Mouse (Mus musculus): ENCODE results near the gene Efhb. TPM values are rescaled to one million over a fixed set of nuclear protein-coding genes. Genes with fewer than 3 reads are reported as not detected.
A peak's percentile ranks its signal among the peaks of the same experiment; 100 is the strongest.

The Efhb gene
- 0.08 and 0.19 TPM in 2 replicates for polyA plus RNA-seq (2014; fragmentation: Nextera tagmentation; extraction: Ambion mirVana)

DNA sequence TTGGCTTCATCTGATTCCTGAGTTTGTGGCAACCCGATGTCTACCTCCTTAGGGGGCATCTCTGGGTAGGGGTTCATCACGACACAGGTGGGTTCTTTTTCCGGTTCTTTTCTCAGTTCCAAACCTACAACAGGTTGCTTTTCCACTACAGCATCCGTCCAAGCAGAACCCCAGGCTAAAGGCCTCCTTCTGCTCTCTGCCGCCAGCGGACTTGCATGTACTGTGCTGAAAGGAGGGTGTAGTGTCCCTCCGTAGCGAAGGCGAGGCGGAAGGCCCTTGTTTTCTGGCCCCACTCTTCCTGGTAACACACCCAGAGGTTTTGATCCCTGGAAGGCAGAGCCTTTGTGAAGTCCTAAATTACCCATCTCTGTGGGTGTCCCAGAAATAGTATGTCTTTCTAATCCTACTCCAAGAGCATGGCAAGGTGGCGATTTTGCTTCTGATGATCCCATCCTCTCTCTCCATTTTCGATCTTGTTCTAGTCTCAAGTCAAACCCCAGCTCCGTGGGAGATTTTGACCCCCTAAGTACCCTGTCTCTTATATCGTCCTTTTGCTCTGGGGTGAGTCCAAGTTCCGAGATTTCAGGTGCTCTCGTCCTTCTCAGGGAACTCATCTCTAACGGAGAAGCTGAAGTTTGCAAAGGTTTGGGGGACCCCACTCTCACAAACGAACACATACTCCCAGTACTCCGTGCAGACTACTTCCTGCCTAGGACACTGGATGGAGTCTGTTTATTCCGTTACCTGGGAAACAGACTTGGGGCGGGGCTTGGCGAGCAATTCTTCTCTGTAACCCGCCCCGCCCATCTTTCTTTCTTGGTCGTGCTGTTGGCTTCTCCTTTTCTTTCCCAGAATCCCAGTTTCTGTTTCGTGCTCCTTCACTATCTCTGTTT is at the start of gene Efhb:
Gene Efhb, minus strand, starts transcription at position 719 of the 893 bp plus-strand sequence.
- peak; percentile 84 for ATAC-seq (replicated peaks; ENCODE audit: low FRiP score)
- 26% methylated on average over 26 of the region's 26 CpGs for WGBS
- Histone ChIP-seq H3K9me3 (ENCODE audit: control insufficient read depth, low read length) (no peaks in the 10 kb centered on the region), H3K36me3 (ENCODE audit: control insufficient read depth, insufficient read depth, low read length) (no peaks in the 10 kb centered on the region), H3K27me3 (replicated peaks; ENCODE audit: control insufficient read depth, insufficient read depth, low read length) (no peaks in the 10 kb centered on the region), H3K27ac (ENCODE audit: low read depth, low read length) (no peak within 1 kb of the TSS), H3K4me1 (replicated peaks; ENCODE audit: control insufficient read depth, insufficient read depth, low read length) (0 out of 2 replicates have a peak, but pooled peaks cover 2% of the 10 kb centered on the region), H3K9ac (ENCODE audit: low read depth, low read length) (peak within 1 kb of the TSS; percentile 40; the same call in 1 of the 2 replicates), H3K4me3 (ENCODE audit: low read depth, low read length) (peak within 1 kb of the TSS; percentile 23), H3K4me2 (peak within 1 kb of the TSS; percentile 62)
- DNase-seq (ENCODE audit: low spot score), result peak; percentile 63

DNA sequence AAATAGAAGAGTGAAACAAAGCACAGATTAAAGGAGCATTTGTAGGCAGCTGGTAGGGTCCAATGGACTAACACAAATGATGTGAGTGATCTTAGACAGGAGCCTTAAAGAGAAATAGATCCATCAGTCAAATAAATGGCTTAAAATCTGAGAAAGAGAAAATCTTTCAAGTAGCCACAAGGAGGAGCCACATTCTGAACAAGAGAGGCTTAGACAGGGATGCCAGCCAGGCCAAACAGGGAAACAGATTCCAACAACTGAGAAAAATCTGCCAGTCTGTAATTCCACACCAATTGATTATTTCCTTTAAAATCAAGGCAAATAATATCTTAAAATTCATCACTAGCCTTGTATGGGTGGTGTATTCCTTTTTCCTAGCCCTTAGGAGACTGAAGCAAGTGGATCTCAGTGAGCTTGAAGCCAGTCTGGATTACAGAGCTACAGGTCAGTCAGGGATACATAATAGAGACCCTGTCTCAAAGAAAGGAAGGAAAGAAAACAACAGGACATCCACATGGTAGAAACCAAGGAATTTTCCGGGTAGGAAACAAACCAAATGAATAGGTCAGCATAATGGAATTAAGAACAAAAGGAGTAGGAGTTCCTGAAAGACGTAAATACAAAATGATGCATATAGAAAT is 49.3 kb upstream of the Efhb start:
- Histone ChIP-seq H3K4me2 (no peak overlapping the region), H3K9ac (ENCODE audit: low read depth, low read length) (no peak overlapping the region), H3K36me3 (ENCODE audit: control insufficient read depth, insufficient read depth, low read length) (no peaks in the 10 kb centered on the region), H3K27ac (ENCODE audit: low read depth, low read length) (no peak overlapping the region), H3K4me1 (replicated peaks; ENCODE audit: control insufficient read depth, insufficient read depth, low read length) (no peaks in the 10 kb centered on the region), H3K27me3 (replicated peaks; ENCODE audit: control insufficient read depth, insufficient read depth, low read length) (no peaks in the 10 kb centered on the region), H3K4me3 (ENCODE audit: low read depth, low read length) (no peak overlapping the region), H3K9me3 (ENCODE audit: control insufficient read depth, low read length) (no peaks in the 10 kb centered on the region)
- 84% methylated on average over 2 of the region's 2 CpGs for WGBS
- DNase-seq (ENCODE audit: low spot score) (no peak), ATAC-seq (replicated peaks; ENCODE audit: low FRiP score) (no peak)

DNA sequence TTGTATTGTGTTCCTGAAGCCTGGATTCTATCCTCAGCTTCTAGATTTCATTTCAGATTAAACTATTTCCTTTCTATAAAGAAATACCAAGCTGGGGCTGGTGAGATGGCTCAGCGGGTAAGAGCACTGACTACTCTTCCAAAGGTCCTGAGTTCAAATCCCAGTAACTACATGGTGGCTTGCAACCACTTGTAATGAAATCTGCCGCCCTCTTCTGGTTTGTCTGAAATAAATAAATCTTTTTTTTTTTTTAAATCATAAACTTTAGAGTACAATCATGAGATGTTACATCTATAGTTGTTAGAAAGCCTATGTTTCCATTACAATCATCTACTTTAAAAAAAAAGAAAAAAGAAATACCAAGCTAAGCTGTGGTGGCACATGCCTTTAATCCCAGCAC is 39.8 kb upstream of the Efhb start:
- no peaks in the 10 kb centered on the region for H3K27me3 ChIP-seq (replicated peaks; ENCODE audit: control insufficient read depth, insufficient read depth, low read length)
- no peaks in the 10 kb centered on the region for H3K9me3 ChIP-seq (ENCODE audit: control insufficient read depth, low read length)
- no peak for DNase-seq (ENCODE audit: low spot score)
- no peak overlapping the region for H3K4me2 ChIP-seq
- no peaks in the 10 kb centered on the region for H3K4me1 ChIP-seq (replicated peaks; ENCODE audit: control insufficient read depth, insufficient read depth, low read length)
- no peak for ATAC-seq (replicated peaks; ENCODE audit: low FRiP score)
- no peak overlapping the region for H3K9ac ChIP-seq (ENCODE audit: low read depth, low read length)
- peaks cover 13% of the 10 kb centered on the region; the same call in 1 of the 2 replicates for H3K36me3 ChIP-seq (ENCODE audit: control insufficient read depth, insufficient read depth, low read length)
- H3K4me3 ChIP-seq (ENCODE audit: low read depth, low read length), result no peak overlapping the region
- WGBS, result 85% methylated on average over 2 of the region's 2 CpGs
- no peak overlapping the region for H3K27ac ChIP-seq (ENCODE audit: low read depth, low read length)

DNA sequence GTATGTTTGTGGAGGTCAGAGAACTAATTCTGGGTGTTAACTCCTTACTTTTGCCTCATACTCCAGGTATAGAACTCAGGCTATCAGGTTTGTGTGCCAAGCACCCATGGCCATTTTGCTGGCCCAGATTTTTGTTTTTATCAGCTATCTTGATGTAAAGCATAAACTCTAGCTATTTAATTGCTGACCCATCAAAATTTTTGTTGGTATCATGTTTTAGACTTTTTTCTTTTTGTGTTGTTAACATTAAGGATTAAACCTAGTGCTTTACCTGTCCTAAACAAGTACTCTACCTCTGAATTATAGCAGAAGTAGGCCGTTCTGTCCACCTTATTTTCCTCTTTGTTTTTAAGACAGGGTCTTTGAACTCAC is 25.9 kb upstream of the Efhb start:
- no peak overlapping the region for H3K4me3 ChIP-seq (ENCODE audit: low read depth, low read length)
- no peak overlapping the region for H3K4me2 ChIP-seq
- H3K36me3 ChIP-seq (ENCODE audit: control insufficient read depth, insufficient read depth, low read length), result peaks cover 6% of the 10 kb centered on the region; the same call in 1 of the 2 replicates
- H3K9ac ChIP-seq (ENCODE audit: low read depth, low read length), result no peak overlapping the region
- H3K27me3 ChIP-seq (replicated peaks; ENCODE audit: control insufficient read depth, insufficient read depth, low read length), result no peaks in the 10 kb centered on the region
- H3K9me3 ChIP-seq (ENCODE audit: control insufficient read depth, low read length), result no peaks in the 10 kb centered on the region
- ATAC-seq (replicated peaks; ENCODE audit: low FRiP score) (no peak), DNase-seq (ENCODE audit: low spot score) (no peak)
- H3K27ac ChIP-seq (ENCODE audit: low read depth, low read length), result no peak overlapping the region
- H3K4me1 ChIP-seq (replicated peaks; ENCODE audit: control insufficient read depth, insufficient read depth, low read length), result no peaks in the 10 kb centered on the region
- WGBS, result 92% methylated on average over 1 of the region's 1 CpGs

DNA sequence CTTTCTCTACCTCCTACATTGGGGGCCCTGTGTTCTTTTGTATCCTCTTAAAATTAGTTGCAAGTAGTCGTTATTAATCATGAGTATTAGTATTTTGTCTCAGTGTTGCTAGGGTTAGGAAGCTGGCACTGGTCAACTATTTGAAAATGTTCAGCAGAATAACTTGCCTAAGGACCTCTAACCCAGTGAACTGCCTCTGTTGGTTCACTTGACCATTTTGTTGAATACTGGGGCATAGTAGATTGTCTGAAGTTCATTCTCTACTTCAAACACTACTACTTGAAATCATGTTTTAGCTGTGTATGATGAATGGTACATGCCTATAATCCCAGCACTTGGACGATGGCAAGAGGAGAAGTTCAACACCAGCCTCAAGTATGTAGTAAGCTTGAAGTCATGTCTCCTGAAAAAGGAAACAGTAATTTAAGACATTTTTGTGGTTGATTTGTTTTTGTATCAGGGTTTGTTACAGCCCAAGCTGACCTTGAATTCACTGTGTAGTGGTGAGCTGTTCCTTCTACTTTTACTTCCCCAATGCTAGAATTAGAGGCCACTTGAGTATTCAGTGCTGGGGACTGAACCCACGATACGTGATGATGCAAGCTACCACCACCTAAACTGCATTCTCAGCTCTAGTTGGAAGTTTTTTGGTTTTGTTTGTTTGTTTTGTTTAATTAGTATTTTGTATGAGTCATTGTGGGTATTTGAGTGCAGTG is 25.3 kb upstream of the Efhb start:
- no peak overlapping the region for H3K4me2 ChIP-seq
- 79% methylated on average over 4 of the region's 4 CpGs for WGBS
- peaks cover 6% of the 10 kb centered on the region; the same call in 1 of the 2 replicates for H3K36me3 ChIP-seq (ENCODE audit: control insufficient read depth, insufficient read depth, low read length)

DNA sequence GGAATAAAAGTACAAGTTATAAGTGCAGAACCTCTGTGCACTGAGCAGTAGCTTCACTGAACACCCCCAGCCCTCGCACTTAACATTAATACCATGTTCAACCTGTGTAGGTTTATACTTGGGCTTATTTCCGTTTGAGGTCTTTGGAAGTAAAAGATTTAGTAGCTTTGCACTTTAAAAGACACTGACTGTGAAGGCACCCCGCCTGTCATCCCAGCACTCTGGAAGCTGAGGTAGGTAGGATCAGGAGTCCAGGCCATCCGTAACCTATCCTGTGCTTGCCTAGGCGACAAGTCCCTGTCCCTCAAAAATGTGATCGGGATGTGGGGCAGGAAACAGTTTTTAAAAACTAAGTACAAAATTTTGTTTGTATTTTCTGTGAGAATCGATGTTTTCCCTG is 17.3 kb upstream of the Efhb start:
- ATAC-seq (replicated peaks; ENCODE audit: low FRiP score), result no peak
- Histone ChIP-seq H3K9ac (ENCODE audit: low read depth, low read length) (peak overlapping the region; percentile 94), H3K36me3 (ENCODE audit: control insufficient read depth, insufficient read depth, low read length) (no peaks in the 10 kb centered on the region; the same call in 1 of the 2 replicates), H3K27ac (ENCODE audit: low read depth, low read length) (no peak overlapping the region), H3K4me1 (replicated peaks; ENCODE audit: control insufficient read depth, insufficient read depth, low read length) (peaks cover 14% of the 10 kb centered on the region), H3K4me3 (ENCODE audit: low read depth, low read length) (peak overlapping the region; percentile 90), H3K9me3 (ENCODE audit: control insufficient read depth, low read length) (no peaks in the 10 kb centered on the region), H3K4me2 (peak overlapping the region; percentile 82), H3K27me3 (replicated peaks; ENCODE audit: control insufficient read depth, insufficient read depth, low read length) (no peaks in the 10 kb centered on the region)
- DNase-seq (ENCODE audit: low spot score), result no peak
- 56% methylated on average over 7 of the region's 7 CpGs for WGBS

More for the DNA sequence above, 25.3 kb upstream of the Efhb start:
- H3K9me3 ChIP-seq (ENCODE audit: control insufficient read depth, low read length), result no peaks in the 10 kb centered on the region
- no peak overlapping the region for H3K9ac ChIP-seq (ENCODE audit: low read depth, low read length)
- no peak overlapping the region for H3K4me3 ChIP-seq (ENCODE audit: low read depth, low read length)
- no peak for DNase-seq (ENCODE audit: low spot score)
- H3K27me3 ChIP-seq (replicated peaks; ENCODE audit: control insufficient read depth, insufficient read depth, low read length), result no peaks in the 10 kb centered on the region
- no peak for ATAC-seq (replicated peaks; ENCODE audit: low FRiP score)
- H3K4me1 ChIP-seq (replicated peaks; ENCODE audit: control insufficient read depth, insufficient read depth, low read length), result no peaks in the 10 kb centered on the region
- H3K27ac ChIP-seq (ENCODE audit: low read depth, low read length), result no peak overlapping the region

DNA sequence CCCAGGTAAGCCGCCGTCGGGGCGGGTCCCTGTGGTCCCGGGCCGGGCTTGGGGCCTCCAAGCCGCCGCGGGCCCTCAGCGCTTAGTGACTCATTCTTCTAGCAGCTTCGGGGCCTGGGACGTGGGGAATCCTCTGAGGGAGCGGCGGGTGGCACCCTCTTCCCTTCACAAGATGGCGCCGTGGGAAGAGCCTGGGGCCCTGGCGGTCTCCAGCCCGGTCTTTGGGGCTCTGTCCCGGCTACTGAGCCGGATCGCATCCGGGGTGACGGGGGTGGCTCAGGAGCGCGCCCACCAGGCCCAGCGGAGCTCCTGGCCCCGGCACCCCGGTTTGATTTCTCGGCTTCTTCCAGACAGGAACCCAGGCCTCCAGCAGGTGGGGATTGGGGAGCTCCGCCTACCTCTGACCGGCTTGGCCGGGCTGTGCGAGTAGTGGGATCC is 16.5 kb upstream of the Efhb start:
- Histone ChIP-seq H3K4me1 (replicated peaks; ENCODE audit: control insufficient read depth, insufficient read depth, low read length) (peaks cover 14% of the 10 kb centered on the region), H3K36me3 (ENCODE audit: control insufficient read depth, insufficient read depth, low read length) (no peaks in the 10 kb centered on the region), H3K27ac (ENCODE audit: low read depth, low read length) (peak overlapping the region; percentile 99), H3K4me3 (ENCODE audit: low read depth, low read length) (peak overlapping the region; percentile 90), H3K9ac (ENCODE audit: low read depth, low read length) (peak overlapping the region; percentile 94), H3K4me2 (peak overlapping the region; percentile 82), H3K27me3 (replicated peaks; ENCODE audit: control insufficient read depth, insufficient read depth, low read length) (no peaks in the 10 kb centered on the region), H3K9me3 (ENCODE audit: control insufficient read depth, low read length) (no peaks in the 10 kb centered on the region)
- peak; percentile 79 for DNase-seq (ENCODE audit: low spot score)
- WGBS, result under 1% methylated on average over 33 of the region's 33 CpGs
- ATAC-seq (replicated peaks; ENCODE audit: low FRiP score), result peak; percentile 12

DNA sequence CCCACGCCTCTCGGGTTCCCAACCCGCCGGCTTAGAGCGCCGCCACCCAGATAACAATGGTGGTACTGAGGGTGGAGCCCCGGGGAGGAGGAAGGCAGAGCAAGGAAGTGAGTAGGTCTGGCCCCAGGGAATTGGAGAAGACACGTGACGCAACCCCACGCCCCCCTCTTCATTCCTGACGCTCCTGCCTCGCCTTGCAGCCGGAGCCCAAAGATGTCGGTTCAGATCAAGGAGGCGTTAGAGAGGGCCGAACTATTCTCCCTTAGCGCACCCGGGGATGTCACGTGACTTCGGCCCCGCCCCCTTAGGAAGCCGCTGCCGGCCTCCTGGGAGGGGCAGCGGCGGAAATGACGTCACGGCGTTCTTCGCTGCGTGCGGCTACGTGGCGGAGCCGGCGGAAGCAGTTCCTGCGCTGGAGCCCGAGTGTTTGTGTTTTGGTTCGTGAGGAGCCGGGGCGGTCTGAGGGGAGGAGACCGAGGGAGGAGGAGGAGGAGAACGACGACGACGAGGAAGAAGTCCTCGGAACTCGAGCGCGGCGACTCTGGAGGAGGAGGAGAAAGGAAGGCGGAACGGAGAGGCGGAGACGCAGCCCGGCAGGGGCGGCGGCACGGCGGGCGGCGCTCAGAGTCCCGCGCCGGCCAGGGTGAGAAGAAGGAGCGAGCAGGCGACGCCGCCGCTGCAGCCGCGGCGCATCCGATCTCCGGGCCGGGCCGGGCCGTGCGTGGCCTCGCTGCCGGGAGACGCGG is 15.9 kb upstream of the Efhb start, which contains the start of gene Rab5a:
Gene Rab5a, plus strand, starts transcription at position 377 of the 746 bp plus-strand sequence.
- H3K4me1 ChIP-seq (replicated peaks; ENCODE audit: control insufficient read depth, insufficient read depth, low read length), result peaks cover 14% of the 10 kb centered on the region
- H3K4me2 ChIP-seq, result peak within 1 kb of the TSS; percentile 82
- no peaks in the 10 kb centered on the region for H3K9me3 ChIP-seq (ENCODE audit: control insufficient read depth, low read length)
- ATAC-seq (replicated peaks; ENCODE audit: low FRiP score) (peak; percentile 92), DNase-seq (ENCODE audit: low spot score) (peak; percentile 99)
- H3K27me3 ChIP-seq (replicated peaks; ENCODE audit: control insufficient read depth, insufficient read depth, low read length), result no peaks in the 10 kb centered on the region
- H3K36me3 ChIP-seq (ENCODE audit: control insufficient read depth, insufficient read depth, low read length), result no peaks in the 10 kb centered on the region
- H3K4me3 ChIP-seq (ENCODE audit: low read depth, low read length), result peak within 1 kb of the TSS; percentile 90
- H3K27ac ChIP-seq (ENCODE audit: low read depth, low read length), result peak within 1 kb of the TSS; percentile 99
- peak within 1 kb of the TSS; percentile 94 for H3K9ac ChIP-seq (ENCODE audit: low read depth, low read length)
- under 1% methylated on average over 82 of the region's 82 CpGs for WGBS
